Mouse (Mus musculus) mature B cell (primary cell): Measurements from ENCODE around the gene Pmm1.

Experiments
- in situ Hi-C: fragments of 300-500 bp; cut with MboI; formaldehyde crosslinking; loops from 2 replicates; pipeline ENCODE4 v1.14.3; 2019

Pmm1 gene

DNA sequence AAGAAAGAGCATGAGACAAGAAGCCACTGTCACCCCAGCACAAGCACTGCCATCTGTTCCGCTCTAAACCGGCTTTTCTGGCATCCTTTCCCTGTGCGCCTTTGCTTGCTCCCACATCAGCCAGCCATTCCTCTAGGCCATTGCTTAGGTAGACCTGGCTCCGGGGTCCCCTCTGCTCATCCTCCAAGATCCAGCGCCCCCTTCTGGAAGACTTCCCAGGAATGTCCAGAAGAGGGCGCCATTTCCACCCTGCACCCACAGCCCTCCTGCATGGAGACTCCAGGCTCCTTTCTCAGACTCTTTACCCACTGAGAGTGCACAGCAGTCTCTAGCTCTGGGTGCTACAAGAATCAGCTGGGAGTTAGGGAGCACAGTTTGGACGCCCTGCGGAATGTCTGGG lies 4.3 kb downstream of the Pmm1 start:
- in situ Hi-C loops, result no loop called here

DNA sequence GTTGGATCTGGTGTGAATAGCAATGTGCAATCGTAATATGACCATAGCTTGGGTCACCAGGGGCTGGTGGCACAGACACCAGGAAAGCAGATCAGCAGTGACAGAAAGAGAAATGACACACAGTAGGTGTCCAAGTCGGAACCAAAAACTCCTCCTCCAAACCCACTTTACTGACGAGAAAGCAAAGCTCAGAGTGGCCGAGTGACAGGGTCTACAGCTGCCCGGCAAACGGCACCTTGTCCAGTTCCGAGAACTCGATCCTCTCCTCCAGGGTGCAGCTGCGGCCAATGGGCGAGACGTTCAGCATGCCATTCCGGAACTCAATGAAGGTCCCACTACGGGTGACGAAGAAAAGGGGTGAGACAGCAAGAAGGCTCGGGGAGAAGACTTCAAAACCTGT lies 5.3 kb downstream of the Pmm1 start:
- in situ Hi-C loops, result no loop called here

DNA sequence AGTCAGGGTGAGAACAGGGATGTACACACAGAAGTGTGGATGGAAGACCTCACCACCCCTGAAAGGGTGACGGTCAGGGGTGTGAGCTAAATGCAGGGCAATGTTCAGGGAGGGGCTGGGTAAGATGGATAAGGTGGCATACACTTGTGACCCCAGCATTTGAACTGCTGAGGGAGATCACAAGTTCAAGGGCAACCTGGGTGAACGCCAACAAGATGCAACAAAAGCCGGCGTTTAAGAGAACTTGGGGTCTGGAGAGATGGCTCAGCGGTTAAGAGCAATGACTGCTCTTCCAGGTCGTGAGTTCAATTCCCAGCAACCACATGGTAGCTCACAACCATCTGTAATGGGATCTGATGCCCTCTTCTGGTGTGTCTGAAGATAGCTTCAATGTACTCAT lies 6.0 kb downstream of the Pmm1 start:
- in situ Hi-C loops, result no loop called here

DNA sequence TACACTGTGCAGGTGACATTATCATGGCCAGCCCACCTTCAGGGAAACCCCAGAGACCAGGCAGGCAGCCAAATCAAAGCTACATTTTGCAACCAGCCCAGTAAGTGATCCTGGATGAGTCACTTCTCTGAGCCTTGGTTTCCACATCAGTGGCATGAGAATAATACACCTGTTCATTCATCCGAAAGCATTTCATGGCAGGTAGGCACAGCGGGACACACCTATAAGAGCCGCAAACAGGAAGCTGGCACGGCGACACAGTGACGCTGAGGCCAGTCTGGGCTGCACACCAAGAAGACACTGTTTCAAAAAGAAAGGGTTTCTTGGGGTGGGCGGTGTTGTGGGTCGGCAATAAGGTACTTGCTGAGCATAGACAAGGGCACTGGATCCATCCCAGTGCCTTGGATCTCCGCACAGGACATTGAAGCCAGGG lies 6.6 kb downstream of the Pmm1 start:
- in situ Hi-C loops, result no loop called here

DNA sequence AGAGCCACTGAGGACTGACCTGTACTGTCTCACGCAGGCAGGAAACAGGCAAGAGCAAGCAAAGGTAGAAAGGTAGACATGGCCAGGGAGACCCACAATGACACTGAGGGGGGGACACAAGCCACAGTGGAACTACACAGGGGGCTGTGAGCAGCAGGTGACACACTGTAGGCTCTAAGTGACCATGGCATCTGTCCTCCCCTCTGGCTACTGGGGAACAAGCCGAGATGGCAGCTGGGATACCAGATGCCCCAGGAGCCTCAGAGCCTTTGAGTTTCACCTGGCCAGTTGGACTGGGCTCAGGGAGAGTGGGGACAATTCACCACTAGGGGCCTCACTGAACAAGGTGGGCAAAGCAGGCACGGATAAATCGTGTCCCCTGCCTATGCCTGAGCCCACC lies 8.4 kb downstream of the Pmm1 start:
- in situ Hi-C loops, result no loop called here

DNA sequence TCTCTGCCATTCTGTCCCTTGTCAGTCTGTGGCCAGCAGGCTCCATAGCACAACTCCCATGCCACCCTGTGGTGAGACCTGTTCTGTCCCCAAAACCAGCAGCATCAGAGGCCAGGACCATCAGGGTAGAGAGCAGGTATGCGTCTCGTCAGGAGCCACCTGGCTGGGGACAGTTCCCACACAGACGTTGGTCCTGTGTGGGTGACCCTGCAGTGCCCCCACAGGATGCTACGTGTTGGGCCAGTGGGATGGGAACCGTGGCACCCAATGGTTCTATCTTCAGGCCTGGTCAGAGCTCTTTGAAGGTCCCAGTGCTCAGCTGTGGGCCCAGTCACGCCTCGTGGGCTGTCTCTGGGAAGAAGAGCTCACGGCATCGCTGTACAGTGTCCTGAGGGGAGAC lies 9.6 kb downstream of the Pmm1 start:
- in situ Hi-C loops, result no loop called here

DNA sequence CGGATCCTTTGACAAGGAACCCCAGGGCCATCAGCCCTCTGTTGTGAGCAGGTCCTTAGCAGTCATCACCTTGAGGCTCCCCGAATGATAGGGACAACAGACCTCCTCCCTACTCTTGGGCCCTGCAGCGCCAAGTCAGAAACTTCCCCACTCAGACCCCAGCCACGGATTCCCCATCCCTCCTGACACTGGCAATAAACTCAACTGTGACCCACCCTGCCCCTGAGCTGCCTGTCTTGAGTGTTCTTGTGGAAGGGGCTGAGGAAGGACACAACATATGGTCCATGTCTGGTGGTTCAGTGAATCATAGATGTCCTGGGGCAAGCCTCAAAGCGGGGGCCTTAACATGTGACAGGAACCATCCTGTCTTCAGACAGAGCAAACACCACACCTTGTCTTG lies 10.0 kb downstream of the Pmm1 start:
- in situ Hi-C loops, result no loop called here

DNA sequence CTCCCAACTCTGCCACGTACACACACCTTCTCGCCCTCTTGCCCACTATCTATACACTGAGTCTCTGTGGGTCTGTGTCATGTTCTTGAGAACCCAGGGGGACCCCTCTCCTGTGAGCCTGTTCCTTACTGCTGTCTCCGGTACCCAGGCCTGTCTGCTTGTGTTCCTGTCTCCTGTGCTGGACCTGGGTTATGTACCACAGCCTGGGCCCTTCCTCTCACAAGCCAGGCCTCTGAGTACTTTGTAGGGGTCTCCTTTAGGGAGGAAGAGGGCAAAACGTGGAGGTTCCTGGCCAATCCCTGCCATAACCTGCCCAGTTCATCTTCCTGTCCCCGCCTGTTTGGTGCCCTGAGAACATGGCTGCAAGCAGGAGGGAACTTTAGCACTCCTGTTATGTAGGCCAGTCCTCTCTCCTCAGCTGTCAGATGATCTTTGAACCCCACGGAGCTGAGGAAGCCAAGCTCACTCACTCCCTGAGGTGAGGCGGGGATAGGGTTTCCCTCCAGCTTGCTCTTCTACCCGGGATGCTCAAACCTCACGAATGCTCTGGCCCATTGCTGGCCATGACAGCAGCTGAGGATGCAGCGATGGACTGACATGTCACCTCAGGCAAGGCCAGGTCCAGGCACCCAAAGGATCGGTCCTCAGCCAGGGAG lies 11.1 kb downstream of the Pmm1 start:
- in situ Hi-C loops, result no loop called here

DNA sequence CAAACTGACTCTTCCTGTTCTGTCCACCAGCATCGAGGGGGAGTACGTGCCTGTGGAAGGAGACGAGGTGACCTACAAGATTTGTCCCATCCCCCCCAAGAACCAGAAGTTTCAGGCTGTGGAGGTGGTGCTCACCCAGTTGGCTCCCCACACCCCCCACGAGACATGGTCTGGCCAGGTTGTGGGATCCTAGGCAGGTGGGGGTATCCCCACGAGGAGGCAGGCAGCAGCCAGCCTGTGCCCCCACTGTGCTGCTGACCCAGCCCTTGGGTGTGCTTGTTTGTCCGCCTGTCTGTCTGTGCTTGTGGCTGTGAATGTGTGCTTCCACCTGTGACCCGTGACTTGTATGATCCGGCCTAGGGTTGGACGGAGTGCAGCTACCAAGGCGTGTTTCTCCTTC lies 11.7 kb downstream of the Pmm1 start:
- in situ Hi-C loops, result no loop called here

DNA sequence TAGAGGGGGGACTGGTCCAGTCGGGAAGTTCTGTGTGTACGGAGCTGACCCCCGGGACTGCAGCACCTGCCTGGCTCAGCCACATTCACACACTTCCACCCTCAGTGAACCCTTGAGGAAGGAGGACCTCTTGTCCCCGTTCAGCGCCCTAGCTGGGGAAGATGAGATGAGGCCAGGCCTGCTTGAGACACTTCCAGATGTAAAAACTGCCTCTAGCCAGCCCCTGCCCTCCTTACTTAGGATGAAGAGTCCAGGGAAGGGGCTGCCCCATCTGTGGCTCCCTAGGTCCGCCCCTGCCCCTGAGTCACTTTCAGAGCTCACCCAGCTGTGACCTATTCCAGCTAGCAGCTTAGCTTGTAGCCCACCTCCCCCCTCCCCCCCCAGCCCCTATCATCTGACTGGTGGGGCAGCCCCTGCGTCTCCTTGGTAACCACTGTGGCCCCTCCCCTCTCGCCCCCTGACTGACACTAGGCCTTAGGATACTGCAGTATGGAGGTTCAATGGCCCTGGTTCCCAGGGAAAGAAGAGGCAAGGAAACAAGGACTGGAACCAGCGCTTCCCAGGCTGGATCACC lies 17.5 kb downstream of the Pmm1 start:
- in situ Hi-C loops, result no loop called here

DNA sequence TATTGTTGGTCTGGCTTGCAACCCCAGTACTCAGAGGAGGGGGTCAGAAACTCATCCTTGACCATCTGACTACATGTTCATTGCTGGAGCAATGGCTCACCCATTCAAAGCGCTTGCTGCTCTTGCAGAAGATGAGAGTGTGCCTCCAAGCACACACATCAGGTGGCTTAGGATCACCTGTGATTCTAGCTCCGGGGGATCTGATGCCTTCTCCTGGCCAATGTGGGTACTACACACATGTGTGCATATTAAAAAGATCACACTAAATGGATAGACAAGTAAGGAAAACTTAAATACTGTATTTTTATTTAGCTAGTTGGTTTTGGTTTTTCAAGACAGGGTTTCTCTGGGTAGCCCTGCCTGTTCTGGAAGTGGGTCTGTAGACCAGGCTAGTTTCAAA lies 19.7 kb downstream of the Pmm1 start:
- in situ Hi-C loops, result no loop called here

DNA sequence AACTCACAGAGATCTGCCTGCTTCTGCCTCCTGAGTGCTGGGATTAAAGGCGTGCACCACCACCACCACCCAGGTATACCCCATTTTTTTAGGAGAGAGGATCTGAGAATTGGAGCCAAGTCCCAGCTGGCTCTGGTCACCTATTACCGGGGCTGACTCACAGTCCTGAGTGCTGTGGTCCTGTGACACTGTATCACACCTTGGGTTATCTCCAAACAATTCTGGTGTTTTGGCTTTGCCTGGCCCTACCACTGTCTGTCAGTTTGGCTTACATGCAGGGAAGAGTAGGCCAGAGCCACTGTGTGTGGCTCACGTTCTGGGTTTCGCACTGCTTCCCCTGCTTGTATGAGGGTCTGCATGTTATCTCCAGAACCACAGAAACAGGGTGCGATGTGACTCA lies 20.5 kb downstream of the Pmm1 start:
- in situ Hi-C loops, result no loop called here

DNA sequence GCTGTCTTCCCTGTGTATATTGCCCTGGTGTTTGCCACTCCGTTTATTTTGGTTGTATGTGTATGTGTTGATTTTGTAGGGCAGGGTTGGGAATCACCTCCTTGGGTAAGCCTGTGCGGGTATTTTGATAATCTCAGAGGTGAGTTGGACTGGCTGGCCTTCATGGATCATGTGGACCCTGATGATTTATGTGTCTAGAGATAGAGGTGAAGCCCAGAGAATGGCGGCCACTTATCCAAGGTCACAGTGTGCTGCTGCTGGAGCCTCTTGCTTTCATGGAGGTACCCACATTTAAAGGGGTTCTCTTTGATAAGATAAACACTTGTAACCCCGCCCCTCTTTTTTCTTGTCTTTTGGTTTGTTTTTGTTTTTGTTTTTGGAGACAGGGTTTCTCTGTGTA lies 21.0 kb downstream of the Pmm1 start:
- in situ Hi-C loops, result no loop called here

DNA sequence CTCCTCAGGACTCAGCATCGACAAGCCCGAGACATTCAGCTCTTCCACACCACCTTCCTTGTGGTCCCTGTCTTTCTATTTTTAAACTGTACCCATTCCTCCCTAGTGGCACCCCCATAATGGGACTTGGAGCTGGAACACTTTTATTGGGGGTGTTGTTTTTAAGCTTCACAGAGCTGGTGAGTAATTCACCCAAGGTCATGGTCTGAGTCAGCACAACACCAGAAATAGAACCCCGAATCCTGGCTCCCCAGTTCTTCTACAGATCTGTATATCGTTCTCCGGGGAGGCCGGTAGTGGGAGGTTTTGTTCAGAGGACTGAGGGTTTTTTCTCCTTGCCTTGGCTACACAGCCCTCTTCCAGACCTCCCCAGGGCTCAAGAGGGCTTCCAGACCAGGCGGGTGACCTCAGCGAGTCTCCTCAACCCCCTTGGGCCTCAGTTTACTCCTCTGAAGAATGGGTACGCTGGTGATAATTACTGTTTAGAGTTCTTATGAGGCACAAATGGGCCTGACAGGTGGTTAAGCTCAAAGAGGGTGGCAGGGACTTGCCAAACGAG lies 21.5 kb downstream of the Pmm1 start:
- in situ Hi-C loops, result no loop called here

DNA sequence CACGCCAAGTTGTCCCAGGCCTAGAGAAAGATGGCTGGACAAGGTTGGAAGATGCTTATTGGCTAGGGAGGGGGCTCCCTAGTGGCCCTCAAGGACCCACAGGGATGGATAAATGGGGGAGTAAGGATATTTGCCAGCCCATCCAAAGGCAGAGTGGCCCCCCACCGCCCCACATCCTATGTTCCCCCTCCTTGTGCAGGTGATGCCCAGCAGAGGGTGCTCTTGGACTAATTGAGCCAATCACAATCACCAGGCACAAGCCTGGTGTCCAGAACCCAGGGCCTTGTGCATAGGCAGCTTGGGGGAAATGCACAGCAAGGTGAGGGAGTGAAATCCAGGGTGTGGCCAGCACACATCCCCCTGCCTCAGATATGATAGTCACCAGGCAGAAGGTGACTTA lies 22.5 kb downstream of the Pmm1 start:
- in situ Hi-C loops, result no loop called here

DNA sequence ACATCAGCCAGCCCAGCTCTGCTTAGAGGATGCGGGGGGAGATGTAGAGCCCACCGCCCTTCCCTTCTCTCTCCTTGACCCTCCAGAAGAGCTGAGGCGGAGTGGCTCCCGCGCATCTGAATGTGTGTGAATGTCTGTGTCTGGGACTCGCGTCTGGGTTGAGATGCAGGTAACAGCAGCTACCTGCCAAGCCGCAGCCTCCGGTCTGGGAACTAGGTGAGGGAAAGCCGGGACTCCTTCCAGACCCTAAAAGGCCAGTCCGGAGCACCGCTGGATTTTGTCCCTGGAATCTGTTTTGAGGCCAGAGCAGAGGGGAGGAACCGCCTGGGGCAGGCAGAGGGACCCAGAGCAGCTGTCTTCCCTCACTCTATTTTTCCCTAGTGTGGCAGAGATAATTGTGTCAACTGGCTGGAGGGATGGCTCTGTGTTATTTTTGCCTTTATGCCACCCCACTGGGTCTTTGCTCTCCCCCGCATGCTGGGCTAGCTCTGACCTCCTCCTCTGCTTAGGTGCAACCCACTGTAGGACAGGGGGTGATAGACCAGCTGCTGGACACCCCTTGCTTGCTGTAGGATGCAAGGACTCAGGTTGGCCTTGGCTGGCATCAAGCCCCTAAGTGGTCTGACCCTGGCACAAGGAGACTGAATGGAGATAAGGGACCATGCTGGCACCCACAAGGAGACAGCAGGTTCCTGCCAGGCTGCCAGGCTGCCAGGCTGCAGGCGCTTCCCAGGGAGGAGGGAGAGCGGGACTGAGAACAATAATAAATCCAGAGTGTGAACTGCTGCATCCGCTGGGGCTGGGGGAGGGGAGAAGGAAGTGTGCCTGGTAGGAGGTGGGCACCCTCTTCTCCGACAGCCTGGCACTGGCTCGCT lies 23.4 kb downstream of the Pmm1 start:
- in situ Hi-C loops, result no loop called here

DNA sequence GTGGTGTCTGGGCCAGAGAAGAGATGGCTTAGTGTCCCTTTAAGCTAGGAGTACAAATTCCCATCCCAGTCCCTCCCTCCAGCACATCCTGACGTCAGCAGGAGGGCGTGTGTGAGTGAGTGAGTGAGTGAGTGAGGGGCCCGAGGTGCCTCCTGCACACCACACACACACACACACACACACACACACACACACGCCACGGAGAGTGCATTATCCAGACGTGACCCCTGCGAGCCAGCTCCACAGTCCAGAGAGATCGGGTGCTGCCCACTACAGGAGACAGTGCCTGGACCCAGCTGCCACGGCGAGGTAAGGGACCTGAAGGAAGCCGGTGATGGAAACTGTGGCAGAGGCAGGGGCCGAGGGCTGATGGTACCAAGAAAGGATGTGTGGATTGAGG lies 24.1 kb downstream of the Pmm1 start, which contains the start of gene Csdc2:
Gene Csdc2 (plus strand): TSS at position 81 of the 400 bp plus-strand sequence.
- in situ Hi-C loops, result no loop called here

DNA sequence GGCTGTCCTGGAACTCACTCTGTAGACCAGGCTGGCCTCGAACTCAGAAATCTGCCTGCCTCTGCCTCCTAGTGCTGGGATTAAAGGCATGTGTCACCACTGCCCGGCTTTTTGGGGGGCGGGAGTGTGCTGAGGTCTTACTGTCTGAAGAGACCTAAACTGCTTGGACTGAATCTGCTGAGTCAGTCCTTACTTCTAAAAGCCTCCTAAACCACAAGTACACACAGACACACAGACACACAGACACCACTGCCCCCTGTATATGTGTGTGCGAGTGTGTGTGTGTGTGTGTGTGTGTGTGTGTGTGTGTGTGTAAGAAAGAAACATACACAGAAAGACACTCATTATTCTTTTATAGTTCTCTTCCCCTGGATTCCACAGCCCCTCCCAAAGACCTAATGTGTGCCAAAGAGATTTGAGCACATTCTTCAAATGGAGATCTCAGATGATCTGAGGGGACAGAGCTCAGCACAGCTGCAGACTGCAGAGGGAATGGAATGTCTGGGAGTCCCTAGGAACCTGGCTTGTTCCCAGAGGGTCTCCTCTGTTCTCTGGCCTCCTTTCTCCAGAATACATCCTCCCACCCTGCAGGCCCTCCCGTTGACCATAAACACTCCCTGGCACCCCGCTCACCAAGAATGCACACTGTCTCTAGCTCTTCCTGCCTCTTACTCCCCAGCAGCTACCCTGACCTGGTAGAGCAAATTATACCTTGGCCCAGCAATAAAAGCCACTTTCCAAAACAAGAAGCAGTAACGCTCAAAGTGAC lies 24.7 kb downstream of the Pmm1 start:
- in situ Hi-C loops, result no loop called here

DNA sequence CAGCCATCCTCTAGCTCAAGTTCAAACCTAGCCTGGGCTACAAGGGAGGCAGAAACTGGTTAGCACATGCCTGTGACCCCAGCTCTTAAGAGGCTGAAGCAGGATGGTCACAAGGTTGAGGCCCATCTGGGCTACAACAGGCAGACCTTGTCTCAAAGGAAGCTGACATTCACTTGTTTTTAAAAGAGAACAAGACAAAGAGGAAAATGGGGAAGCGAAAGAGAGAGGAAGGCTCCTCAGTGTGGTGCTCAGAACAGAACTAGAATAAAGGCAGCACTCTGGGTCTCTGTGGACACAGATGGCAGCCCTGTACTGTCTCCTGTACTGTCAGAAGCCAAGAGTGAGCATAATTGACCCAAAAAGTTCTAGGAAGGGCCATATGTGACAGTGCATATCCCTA lies 26.7 kb downstream of the Pmm1 start:
- in situ Hi-C loops, result no loop called here

DNA sequence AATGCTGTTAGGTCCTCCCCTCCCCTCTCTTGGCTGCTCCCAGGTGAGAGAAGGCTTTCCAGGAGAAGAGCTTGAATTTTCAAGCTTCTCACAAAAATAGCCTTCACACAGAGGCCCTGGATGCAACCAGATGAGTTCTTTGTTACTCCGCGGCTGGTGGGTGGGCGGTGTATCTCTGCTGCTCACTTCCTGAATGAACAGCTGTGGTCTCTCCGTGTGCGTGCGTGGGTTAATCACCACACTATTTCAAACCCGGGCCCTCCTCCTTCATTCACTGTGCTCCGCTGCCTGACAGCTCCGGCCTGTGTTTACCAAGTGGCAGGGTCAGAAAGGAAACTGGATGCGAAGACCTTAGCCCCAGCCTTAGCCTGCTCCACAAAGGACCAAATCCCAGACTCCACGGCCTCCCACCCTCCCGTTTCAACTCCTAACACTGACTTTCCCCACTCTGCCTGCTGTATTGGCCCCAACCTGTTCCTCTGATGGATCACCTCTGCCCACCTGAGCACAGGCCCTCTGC lies 27.7 kb downstream of the Pmm1 start:
- in situ Hi-C loops, result no loop called here

DNA sequence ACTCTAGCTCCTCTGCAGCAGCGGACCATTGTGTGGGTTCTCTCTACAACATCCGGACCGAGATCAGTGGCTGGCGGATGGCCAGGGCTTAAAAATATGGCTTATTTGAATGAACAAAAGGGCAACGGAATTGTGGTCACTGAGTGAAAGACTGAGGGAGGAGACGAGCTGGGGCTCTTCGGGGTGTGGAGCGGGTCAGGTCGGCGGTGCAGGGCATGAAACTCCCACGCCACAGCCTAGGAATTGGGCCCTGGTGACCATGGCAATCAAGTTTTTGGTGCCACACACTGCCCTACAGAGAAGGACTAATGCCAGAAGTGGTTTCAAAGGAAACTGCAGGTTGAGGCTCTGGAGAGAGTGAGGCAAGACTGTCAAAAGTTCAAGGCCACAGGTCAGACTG lies 32.5 kb downstream of the Pmm1 start:
- in situ Hi-C loops, result no loop called here

DNA sequence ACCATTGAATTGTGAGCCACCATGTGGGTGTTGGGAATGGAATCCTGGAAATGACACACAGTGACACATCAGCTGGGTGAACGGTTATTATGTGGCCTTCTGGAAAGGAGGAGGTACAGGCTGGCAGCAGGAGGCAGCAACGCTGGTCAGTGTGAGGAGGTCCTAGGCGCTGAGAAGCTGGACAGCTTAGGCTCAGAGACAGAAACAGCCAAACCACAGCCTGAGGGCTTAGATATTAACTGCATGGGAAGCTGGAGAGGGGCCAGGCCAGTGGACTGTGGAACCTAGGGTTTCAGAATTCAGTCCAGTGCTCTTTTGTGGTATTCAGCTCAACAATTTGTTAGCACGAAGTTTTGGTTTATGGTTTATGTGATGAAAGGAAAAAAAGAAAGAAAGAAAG lies 33.0 kb downstream of the Pmm1 start:
- in situ Hi-C loops, result no loop called here
